Mouse (Mus musculus) heart, postnatal 0 days (tissue): ENCODE results near the gene Bmf. TPM values are rescaled to one million over a fixed set of nuclear protein-coding genes. Genes with fewer than 3 reads are reported as not detected.

Experiments
- ATAC-seq: fragments of 200-750 bp; cut with Nextera tagmentation; 2 replicates; pipeline ENCODE4 v1.8.0; 2017; ENCODE audit warnings: low read depth, moderate number of reproducible peaks, moderate library complexity; ENCODE audit not compliant: insufficient read depth
- DNase-seq: peaks from one replicate; pipeline ENCODE4 v3.0.0-alpha.2; 2016; ENCODE audit warnings: low spot score
- H3K27ac ChIP-seq: fragments of 300-500 bp; sonication (generic); 2 replicates; pipeline ENCODE4 v1.5.1; 2014; ENCODE audit warnings: low read depth, mild to moderate bottlenecking
- H3K27me3 ChIP-seq: fragments of 300-500 bp; sonication (generic); 2 replicates; pipeline ENCODE4 v1.6.1; 2014; ENCODE audit warnings: low read length, mixed read lengths; ENCODE audit not compliant: control insufficient read depth, insufficient read depth
- H3K36me3 ChIP-seq: fragments of 300-500 bp; sonication (generic); replicated peaks from 2 replicates; pipeline ENCODE4 v1.6.1; 2014; ENCODE audit warnings: low read length, mixed read lengths; ENCODE audit not compliant: control insufficient read depth, insufficient read depth
- H3K4me1 ChIP-seq: fragments of 300-500 bp; sonication (generic); 2 replicates; pipeline ENCODE4 v1.6.1; 2014; ENCODE audit warnings: antibody characterized with exemption; ENCODE audit not compliant: control insufficient read depth, insufficient read depth
- H3K4me2 ChIP-seq: fragments of 300-500 bp; sonication (generic); 2 replicates; pipeline ENCODE4 v1.6.1; 2014; ENCODE audit warnings: low read depth, mild to moderate bottlenecking, low read length, moderate library complexity
- H3K4me3 ChIP-seq: fragments of 300-500 bp; sonication (generic); 2 replicates; pipeline ENCODE4 v1.5.1; 2014; ENCODE audit warnings: low read depth, low read length
- H3K9ac ChIP-seq: fragments of 300-500 bp; sonication (generic); replicated peaks from 2 replicates; pipeline ENCODE4 v1.6.1; 2014; ENCODE audit warnings: low read depth, low read length, mixed read lengths
- H3K9me3 ChIP-seq: fragments of 300-500 bp; sonication (generic); replicated peaks from 2 replicates; pipeline ENCODE4 v1.6.1; 2016; ENCODE audit warnings: low read length; ENCODE audit not compliant: control insufficient read depth
- CTCF ChIP-seq: IDR thresholded peaks from 2 replicates; pipeline ENCODE4 v1.5.1; 2016; ENCODE audit warnings: antibody characterized with exemption, control low read depth, low read depth
- EP300 ChIP-seq: IDR thresholded peaks from 2 replicates; pipeline ENCODE4 v1.6.1; 2016; ENCODE audit warnings: antibody characterized with exemption, low read depth
- WGBS: fragments of 180-500 bp; shearing (Covaris S2); extraction: QIAGEN DNeasy Blood & Tissue Kit; methylation state at CpG from one replicate; pipeline ENCODE4 v1.1.7; 2014; 5-methylcytosine and 5-hydroxymethylcytosine counted together
- polyA plus RNA-seq: library from polyadenylated mRNA; unstranded; fragments of >200 nt; fragmentation: Nextera tagmentation; extraction: Ambion mirVana; gene quantifications from 2 replicates; pipeline ENCODE4 v1.2.1, GENCODE M21; 2015
- total RNA-seq: library from RNA; depleted of rRNA; stranded (reverse); fragments of >200 nt; gene quantifications from 2 replicates; pipeline ENCODE4 v1.2.3, GENCODE M21; 2014; ENCODE audit warnings: low replicate concordance; rRNA removed

Gene Bmf
- total and polyA plus RNA-seq, 2 experiments from 2014 or later, result 1.5 to 14.5 TPM

DNA sequence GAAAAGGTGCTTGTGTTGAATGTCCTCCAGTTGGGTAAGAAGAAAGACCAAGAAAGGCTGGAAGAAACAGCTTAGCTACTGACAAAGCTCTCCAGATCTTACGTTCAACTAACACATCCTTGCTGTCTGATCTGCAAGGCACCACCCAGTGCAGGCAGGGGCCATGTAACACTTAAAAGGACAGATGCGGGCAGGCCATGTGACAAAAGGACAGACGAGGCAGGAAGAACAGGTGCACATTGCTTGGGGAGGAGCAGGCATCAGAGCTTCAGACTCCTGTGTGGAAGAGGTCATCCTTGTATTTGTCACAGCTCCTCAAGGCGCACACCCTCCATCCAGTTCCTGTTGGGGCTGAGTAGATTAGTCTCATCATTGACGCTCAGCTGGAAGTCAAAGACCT is 66.5 kb downstream of the Bmf start:
- no peak overlapping the region for H3K9ac ChIP-seq
- no peaks in the 10 kb centered on the region for H3K9me3 ChIP-seq
- peaks cover 8% of the 10 kb centered on the region; the same call in 1 of the 2 replicates for H3K4me1 ChIP-seq
- H3K4me3 ChIP-seq, result no peak overlapping the region
- 72% methylated on average over 5 of the region's 5 CpGs for WGBS
- no peak overlapping the region for H3K27ac ChIP-seq
- H3K4me2 ChIP-seq, result no peak overlapping the region
- 0 out of 2 replicates have a peak, but pooled peaks cover under 1% of the 10 kb centered on the region for H3K36me3 ChIP-seq
- ATAC-seq, result no peak
- TF ChIP-seq CTCF (no peak), EP300 (no peak)
- H3K27me3 ChIP-seq, result no peaks in the 10 kb centered on the region
- DNase-seq, result no peak

DNA sequence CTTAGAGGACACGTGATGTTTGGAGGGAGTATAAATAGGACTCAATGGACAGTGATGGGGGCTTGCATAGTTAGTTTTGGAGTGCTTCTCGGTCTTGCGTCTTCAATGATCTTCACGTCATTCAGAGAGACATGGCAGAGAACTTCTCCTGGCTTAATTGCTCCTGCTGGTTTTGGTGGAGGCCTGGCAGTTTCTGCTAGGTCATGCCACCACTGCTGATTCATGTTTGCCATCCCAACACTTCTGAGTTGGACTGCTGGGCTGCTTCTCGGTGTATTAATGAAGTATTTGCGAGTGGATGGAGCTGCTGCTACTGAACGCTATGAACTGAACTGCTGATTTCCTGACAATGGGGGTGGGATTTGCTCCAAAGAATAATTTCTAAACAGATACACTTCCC is 68.6 kb downstream of the Bmf start:
- Histone ChIP-seq H3K27ac (no peak overlapping the region), H3K9me3 (no peaks in the 10 kb centered on the region), H3K36me3 (peaks cover 18% of the 10 kb centered on the region), H3K4me3 (no peak overlapping the region), H3K4me1 (peaks cover 8% of the 10 kb centered on the region; the same call in 1 of the 2 replicates), H3K27me3 (no peaks in the 10 kb centered on the region), H3K4me2 (no peak overlapping the region), H3K9ac (no peak overlapping the region)
- TF ChIP-seq CTCF (no peak), EP300 (no peak)
- ATAC-seq (no peak), DNase-seq (no peak)
- 84% methylated on average over 7 of the region's 7 CpGs for WGBS

DNA sequence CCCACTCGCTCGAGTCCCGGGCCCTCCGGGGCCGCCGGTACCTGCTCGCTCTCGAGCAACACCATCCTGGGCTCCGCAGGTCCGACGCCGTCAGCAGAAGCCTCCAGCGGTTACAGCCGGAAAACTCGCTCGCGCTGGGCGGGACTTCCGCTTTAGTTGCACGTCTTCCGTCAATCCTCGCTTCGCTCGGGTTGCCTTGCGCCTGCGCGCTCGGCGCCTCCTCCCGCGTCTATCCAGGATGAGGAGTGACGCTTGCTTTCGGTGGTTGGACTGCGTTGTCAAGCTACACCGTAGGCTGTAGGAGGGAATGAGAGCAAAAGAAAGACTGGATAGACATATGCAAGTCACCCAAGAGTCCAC is 70.0 kb downstream of the Bmf start, which contains the start of gene Srp14:
Gene Srp14 (minus strand): TSS at position 162 of the 360 bp plus-strand sequence.
- TF ChIP-seq EP300 (no peak), CTCF (no peak)
- Histone ChIP-seq H3K36me3 (peaks cover 31% of the 10 kb centered on the region), H3K9me3 (no peaks in the 10 kb centered on the region), H3K4me3 (peak within 1 kb of the TSS; percentile 95), H3K9ac (peak within 1 kb of the TSS; percentile 88), H3K4me2 (peak within 1 kb of the TSS; percentile 99), H3K27ac (peak within 1 kb of the TSS; percentile 90), H3K4me1 (peaks cover 8% of the 10 kb centered on the region; the same call in 1 of the 2 replicates), H3K27me3 (no peaks in the 10 kb centered on the region)
- 2% methylated on average over 35 of the region's 35 CpGs for WGBS
- DNase-seq (peak; percentile 97), ATAC-seq (peak; percentile 96)

DNA sequence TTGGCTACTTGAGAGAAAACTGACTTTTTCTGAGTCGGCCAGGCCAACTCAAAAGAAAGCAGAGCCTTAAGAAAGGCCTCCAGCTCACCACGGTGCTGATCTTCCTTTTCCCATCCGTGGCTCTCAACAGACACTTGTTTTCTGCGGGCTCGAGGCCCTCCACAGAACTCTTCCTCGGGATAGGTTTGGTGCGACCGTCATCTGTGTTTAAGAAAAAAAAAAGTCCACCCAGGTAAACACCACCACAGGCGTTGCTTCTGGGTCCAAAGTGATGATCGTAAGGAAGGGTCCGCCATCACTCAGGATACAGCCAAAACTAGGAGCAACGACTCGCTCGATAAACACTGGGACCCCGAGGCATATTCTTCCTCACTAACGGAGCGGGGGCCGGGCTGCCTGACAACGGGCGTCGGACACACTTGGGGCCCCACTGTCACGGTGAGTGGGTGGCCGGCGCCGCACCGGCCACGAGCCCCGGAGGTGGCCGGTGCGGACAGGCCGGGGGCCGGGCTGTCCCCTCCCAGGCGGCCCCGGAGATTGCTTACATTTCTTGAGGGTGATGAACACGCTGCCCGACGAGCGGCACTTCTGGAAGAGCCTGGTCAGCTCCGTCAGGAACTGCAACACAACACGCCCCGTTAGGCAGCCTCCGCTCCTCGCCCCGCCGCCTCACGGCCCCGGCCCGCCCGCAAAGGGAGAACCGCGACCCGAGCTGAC is 70.5 kb downstream of the Bmf start:
- Histone ChIP-seq H3K36me3 (peaks cover 37% of the 10 kb centered on the region), H3K4me1 (peaks cover 8% of the 10 kb centered on the region; the same call in 1 of the 2 replicates), H3K27ac (peak overlapping the region; percentile 90), H3K4me3 (peak overlapping the region; percentile 95), H3K27me3 (no peaks in the 10 kb centered on the region), H3K9me3 (no peaks in the 10 kb centered on the region), H3K9ac (peak overlapping the region; percentile 88), H3K4me2 (peak overlapping the region; percentile 99)
- DNase-seq, result no peak
- TF ChIP-seq CTCF (no peak), EP300 (no peak)
- 1% methylated on average over 45 of the region's 52 CpGs for WGBS
- ATAC-seq, result no peak; the same call in 1 of the 2 replicates

Other genes with a start within 250 kb of the Bmf start
- 0.27 and 1.2 TPM in 2 replicates for gene Gpr176, start 176.3 kb downstream of the Bmf start, total RNA-seq
- gene Gpr176, start 176.3 kb downstream of the Bmf start, polyA plus RNA-seq, result 0.31 and 0.40 TPM in 2 replicates
- gene Eif2ak4, start 161.1 kb downstream of the Bmf start, total RNA-seq, result 12.1 and 12.3 TPM in 2 replicates
- gene Eif2ak4, start 161.1 kb downstream of the Bmf start, polyA plus RNA-seq, result 3.0 TPM in 2 replicates
- gene Srp14, start 70.0 kb downstream of the Bmf start, total RNA-seq, result 123 and 141 TPM in 2 replicates
- gene Srp14, start 70.0 kb downstream of the Bmf start, polyA plus RNA-seq, result 210 and 219 TPM in 2 replicates
- 37.7 and 46.9 TPM in 2 replicates for gene Bub1b, start 48.5 kb upstream of the Bmf start, total RNA-seq
- gene Bub1b, start 48.5 kb upstream of the Bmf start, polyA plus RNA-seq, result 14.8 and 16.2 TPM in 2 replicates
- 16.8 and 17.0 TPM in 2 replicates for gene Pak6, start 113.6 kb upstream of the Bmf start, total RNA-seq
- gene Pak6, start 113.6 kb upstream of the Bmf start, polyA plus RNA-seq, result 7.9 and 9.0 TPM in 2 replicates
- 7.6 and 14.3 TPM in 2 replicates for gene Ankrd63, start 154.3 kb upstream of the Bmf start, total RNA-seq
- 1.6 and 2.0 TPM in 2 replicates for gene Ankrd63, start 154.3 kb upstream of the Bmf start, polyA plus RNA-seq
- 1.6 and 7.6 TPM in 2 replicates for gene Plcb2, start 178.8 kb upstream of the Bmf start, total RNA-seq
- gene Plcb2, start 178.8 kb upstream of the Bmf start, polyA plus RNA-seq, result 2.0 and 2.6 TPM in 2 replicates
- 39.4 and 44.2 TPM in 2 replicates for gene Inafm2, start 196.1 kb upstream of the Bmf start, total RNA-seq
- 39.9 and 48.4 TPM in 2 replicates for gene Inafm2, start 196.1 kb upstream of the Bmf start, polyA plus RNA-seq
- gene Ccdc9b, start 213.0 kb upstream of the Bmf start, total RNA-seq, result 5.7 and 6.8 TPM in 2 replicates
- 3.3 and 3.4 TPM in 2 replicates for gene Ccdc9b, start 213.0 kb upstream of the Bmf start, polyA plus RNA-seq
- gene Phgr1, start 223.1 kb upstream of the Bmf start, total RNA-seq, result not detected in 2 replicates
- not detected in 2 replicates for gene Phgr1, start 223.1 kb upstream of the Bmf start, polyA plus RNA-seq
- 0.19 and 0.38 TPM in 2 replicates for gene Disp2, start 230.0 kb upstream of the Bmf start, total RNA-seq
- 0.03 and 0.07 TPM in 2 replicates for gene Disp2, start 230.0 kb upstream of the Bmf start, polyA plus RNA-seq